Mouse (Mus musculus): ENCODE results near the gene Hoxb6. TPM values are rescaled to one million over a fixed set of nuclear protein-coding genes. Genes with fewer than 3 reads are reported as not detected.

The Hoxb6 gene
- polyA plus RNA-seq, 1 experiment from 2014 or later = not detected

DNA sequence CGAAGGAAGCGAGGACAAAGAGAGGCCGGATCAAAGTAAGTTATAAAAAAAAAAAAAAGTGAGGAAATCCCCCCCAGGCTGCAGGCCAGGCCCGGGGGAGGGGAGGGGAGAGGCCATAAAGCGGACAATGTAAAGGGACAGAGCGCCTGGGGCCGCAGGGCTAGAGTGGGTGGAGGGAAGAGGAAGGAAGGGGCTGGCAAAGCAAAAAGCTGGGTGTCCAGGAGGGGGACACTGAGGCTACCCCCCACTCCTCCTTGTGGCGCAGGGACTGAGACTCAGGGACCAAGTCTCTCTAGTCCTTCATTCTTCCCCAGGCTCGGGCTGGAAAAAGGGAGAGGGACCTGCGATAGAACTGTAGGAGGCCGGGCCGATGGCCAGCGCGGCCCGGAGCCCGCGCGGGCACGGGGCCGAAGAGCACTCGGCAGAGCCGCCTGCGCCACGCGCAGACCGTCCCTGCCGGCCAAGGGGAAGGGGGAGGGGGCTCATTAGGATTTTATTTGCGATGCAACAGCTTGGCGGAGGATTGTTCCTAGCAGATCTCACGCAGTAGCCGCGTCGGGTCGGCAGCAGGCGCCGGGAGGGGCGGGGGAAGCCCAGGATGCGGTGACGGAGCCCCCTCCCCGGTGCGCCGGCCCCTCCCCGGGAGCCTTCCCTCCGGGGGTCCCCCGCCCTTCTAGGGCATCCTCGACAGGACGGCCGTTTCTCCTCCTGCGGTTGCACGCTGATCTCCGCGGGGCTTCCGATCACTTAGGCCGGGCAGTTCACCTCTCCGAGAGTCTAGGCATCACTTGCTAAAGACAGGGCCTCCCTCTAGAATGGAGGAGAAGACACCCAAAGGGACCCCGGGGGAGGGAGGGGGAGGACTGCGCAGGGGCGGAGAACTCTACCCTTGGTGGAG is 20.0 kb upstream of the Hoxb6 start:
- WGBS = under 1% methylated on average over 52 of the region's 58 CpGs
- Histone ChIP-seq H3K9ac (no peak overlapping the region), H3K36me3 (replicated peaks) (no peaks in the 10 kb centered on the region), H3K27ac (no peak overlapping the region), H3K4me3 (replicated peaks) (no peak overlapping the region), H3K9me3 (no peaks in the 10 kb centered on the region), H3K4me1 (peaks cover 7% of the 10 kb centered on the region; the same call in 1 of the 2 replicates), H3K4me2 (no peak overlapping the region), H3K27me3 (peaks cover 97% of the 10 kb centered on the region)
- no peak for ATAC-seq (ENCODE audit: low FRiP score)

DNA sequence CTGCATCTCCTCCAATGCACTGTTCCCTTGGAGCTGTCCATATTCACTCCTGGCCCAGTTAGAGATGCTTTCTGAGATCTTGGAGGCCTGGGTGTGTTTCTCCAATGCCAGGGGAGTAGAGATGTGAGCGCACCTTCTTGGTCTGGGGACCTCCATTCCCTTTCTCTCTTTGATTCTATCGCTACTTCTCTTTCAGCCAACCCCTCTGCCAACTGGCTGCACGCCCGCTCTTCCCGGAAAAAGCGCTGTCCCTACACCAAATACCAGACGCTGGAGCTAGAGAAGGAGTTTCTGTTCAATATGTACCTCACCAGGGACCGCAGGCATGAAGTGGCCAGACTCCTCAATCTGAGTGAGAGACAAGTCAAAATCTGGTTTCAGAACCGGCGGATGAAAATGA is 17.8 kb upstream of the Hoxb6 start:
- Histone ChIP-seq H3K4me3 (replicated peaks) (no peak overlapping the region), H3K27ac (no peak overlapping the region), H3K4me1 (peaks cover 7% of the 10 kb centered on the region; the same call in 1 of the 2 replicates), H3K27me3 (peaks cover 100% of the 10 kb centered on the region), H3K36me3 (replicated peaks) (no peaks in the 10 kb centered on the region), H3K9ac (no peak overlapping the region), H3K4me2 (no peak overlapping the region), H3K9me3 (no peaks in the 10 kb centered on the region)
- no peak for ATAC-seq (ENCODE audit: low FRiP score)
- WGBS = 4% methylated on average over 10 of the region's 10 CpGs

DNA sequence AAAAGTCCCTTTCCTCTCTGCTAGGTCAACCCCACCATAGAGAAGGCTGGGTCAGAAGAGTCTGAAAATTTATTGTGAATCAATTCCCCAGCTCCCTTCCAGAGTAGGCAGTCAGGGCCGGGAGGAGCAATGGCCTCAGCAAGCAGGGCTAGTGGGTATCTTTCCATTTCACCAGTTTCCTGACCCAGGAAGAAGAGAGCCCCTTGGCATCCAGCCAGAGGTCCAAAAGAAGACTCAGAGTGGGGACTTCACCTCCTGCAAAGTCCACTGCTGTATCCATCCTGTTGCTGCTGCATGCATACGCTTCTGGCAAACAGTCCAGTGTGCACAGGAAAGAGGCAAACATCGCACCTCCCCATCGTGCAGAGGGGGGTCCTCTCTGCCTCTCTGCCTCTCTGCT is 16.4 kb upstream of the Hoxb6 start:
- Histone ChIP-seq H3K36me3 (replicated peaks) (no peaks in the 10 kb centered on the region), H3K4me1 (peaks cover 7% of the 10 kb centered on the region; the same call in 1 of the 2 replicates), H3K9ac (no peak overlapping the region), H3K4me2 (no peak overlapping the region), H3K9me3 (no peaks in the 10 kb centered on the region), H3K27me3 (peaks cover 100% of the 10 kb centered on the region), H3K27ac (no peak overlapping the region), H3K4me3 (replicated peaks) (no peak overlapping the region)
- 2% methylated on average over 4 of the region's 4 CpGs for WGBS
- no peak for ATAC-seq (ENCODE audit: low FRiP score)

DNA sequence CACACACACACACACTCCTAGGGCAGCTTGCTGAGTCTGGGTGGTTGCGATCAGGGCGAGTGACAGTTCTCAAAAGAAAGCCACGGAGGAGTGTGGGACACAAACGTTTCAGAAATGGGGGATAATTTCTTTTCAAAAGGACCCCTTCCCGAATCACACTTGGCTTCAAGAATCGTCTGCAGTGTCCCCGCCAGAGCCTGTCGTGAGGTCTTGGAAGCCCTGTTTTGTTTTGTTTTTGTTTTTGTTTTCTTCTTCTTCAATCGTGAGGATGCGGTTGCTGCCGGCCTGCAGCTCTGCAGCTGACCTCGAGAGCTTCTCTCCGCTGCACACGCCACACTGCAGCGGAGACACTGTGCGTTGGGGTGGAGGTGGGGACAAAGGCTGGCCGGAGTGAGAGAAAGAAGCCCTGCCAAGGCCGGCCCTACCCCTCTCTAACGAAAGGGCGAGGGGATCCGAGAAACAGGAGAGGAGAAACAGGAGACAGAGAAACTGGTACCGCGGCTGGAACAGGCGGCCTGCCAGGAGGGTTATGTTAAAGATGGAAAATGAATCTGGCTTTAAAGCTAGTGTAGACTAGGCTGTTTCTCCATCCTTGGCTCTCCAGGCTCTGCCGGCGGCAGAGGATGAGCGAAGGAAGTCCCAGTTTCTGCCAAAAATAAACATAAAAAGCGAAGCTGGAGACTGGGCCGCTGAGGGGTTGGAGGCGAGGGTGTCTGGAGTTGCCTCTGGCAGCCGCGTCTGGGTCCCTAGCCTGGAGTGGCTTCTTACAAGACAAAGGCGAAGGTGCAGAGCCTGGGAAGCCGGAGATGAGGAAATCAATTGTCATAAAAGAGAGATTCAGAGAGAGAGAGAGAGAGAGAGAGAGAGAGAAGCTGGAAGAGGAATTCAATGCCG is 14.9 kb upstream of the Hoxb6 start:
- no peak overlapping the region for H3K9ac ChIP-seq
- no peaks in the 10 kb centered on the region for H3K9me3 ChIP-seq
- H3K27me3 ChIP-seq = peaks cover 99% of the 10 kb centered on the region
- H3K4me1 ChIP-seq = peaks cover under 1% of the 10 kb centered on the region; the same call in 1 of the 2 replicates
- no peak overlapping the region for H3K4me3 ChIP-seq (replicated peaks)
- WGBS = 3% methylated on average over 35 of the region's 35 CpGs
- ATAC-seq (ENCODE audit: low FRiP score) = no peak
- no peak overlapping the region for H3K27ac ChIP-seq
- H3K36me3 ChIP-seq (replicated peaks) = no peaks in the 10 kb centered on the region
- H3K4me2 ChIP-seq = no peak overlapping the region

- H3K9ac ChIP-seq = no peak overlapping the region
- no peak overlapping the region for H3K4me3 ChIP-seq (replicated peaks)
- H3K4me2 ChIP-seq = no peak overlapping the region
- no peak for ATAC-seq (ENCODE audit: low FRiP score)
- H3K27me3 ChIP-seq = peaks cover 99% of the 10 kb centered on the region
- H3K36me3 ChIP-seq (replicated peaks) = no peaks in the 10 kb centered on the region
- no peaks in the 10 kb centered on the region for H3K9me3 ChIP-seq
- whole genome bisulfite sequencing = 14% methylated on average over 13 of the region's 14 CpGs
- H3K27ac ChIP-seq = no peak overlapping the region
- no peaks in the 10 kb centered on the region for H3K4me1 ChIP-seq
These were observed 14.0 kb upstream of the Hoxb6 start for GRCm38 (mm10) chr11:96278324-96278723.

DNA sequence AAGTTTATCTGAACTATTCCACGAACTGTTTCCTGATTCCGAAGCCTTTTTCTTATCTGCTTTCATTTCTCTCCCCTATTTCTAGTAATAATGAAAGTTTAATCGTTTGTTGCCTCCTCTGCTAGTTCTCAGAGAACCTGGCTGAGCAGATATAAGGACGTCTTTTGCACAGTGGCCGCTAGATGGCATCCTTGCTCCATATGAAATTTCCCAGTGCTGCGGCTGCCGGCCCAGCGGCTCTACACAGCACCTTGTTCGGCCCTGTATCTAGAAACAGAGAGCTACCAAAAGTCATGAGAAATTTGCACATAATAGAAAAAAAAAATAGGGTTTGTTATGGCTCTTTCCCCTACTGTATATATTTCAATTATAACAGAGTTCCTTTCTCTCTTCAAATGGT is 13.5 kb upstream of the Hoxb6 start:
- Histone ChIP-seq H3K4me2 (no peak overlapping the region), H3K27me3 (peaks cover 99% of the 10 kb centered on the region), H3K36me3 (replicated peaks) (no peaks in the 10 kb centered on the region), H3K9me3 (no peaks in the 10 kb centered on the region), H3K4me3 (replicated peaks) (no peak overlapping the region), H3K27ac (no peak overlapping the region), H3K9ac (no peak overlapping the region), H3K4me1 (no peaks in the 10 kb centered on the region)
- 1% methylated on average over 9 of the region's 9 CpGs for WGBS
- ATAC-seq (ENCODE audit: low FRiP score) = no peak

- ATAC-seq (ENCODE audit: low FRiP score) = no peak
- Histone ChIP-seq H3K4me2 (no peak overlapping the region), H3K9ac (no peak overlapping the region), H3K36me3 (replicated peaks) (no peaks in the 10 kb centered on the region), H3K27me3 (peaks cover 99% of the 10 kb centered on the region), H3K27ac (no peak overlapping the region), H3K9me3 (no peaks in the 10 kb centered on the region), H3K4me1 (peaks cover 8% of the 10 kb centered on the region; the same call in 1 of the 2 replicates), H3K4me3 (replicated peaks) (no peak overlapping the region)
- 3% methylated on average over 31 of the region's 31 CpGs for WGBS
These were observed 12.6 kb upstream of the Hoxb6 start for GRCm38 (mm10) chr11:96279421-96280233.

- Histone ChIP-seq H3K4me2 (no peak overlapping the region), H3K9me3 (no peaks in the 10 kb centered on the region), H3K27me3 (peaks cover 99% of the 10 kb centered on the region), H3K36me3 (replicated peaks) (no peaks in the 10 kb centered on the region), H3K4me1 (peaks cover 11% of the 10 kb centered on the region; the same call in 1 of the 2 replicates), H3K4me3 (replicated peaks) (no peak overlapping the region), H3K9ac (no peak overlapping the region), H3K27ac (no peak overlapping the region)
- WGBS = 7% methylated on average over 8 of the region's 8 CpGs
- no peak for ATAC-seq (ENCODE audit: low FRiP score)
These were observed 11.6 kb upstream of the Hoxb6 start for GRCm38 (mm10) chr11:96280399-96281378.

DNA sequence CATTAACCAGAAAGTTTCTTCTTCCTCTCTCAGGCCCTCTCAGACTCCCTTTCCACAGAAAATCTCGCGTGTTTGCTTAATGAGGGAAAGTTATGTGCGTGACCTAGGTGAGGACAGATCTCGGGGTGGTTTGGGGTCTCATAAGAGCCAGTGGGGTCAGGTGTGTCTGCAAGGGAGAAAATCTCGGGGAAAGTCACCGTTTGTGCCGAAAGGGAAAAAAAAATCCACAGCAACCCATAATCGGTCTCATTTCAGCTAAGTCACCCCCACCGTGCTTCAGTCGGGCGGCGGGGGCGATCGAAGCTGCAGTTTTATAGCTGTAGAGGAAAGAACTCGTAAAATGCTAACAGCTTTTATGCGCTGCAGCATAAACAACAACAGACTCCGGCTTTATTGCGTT is 10.9 kb upstream of the Hoxb6 start:
- H3K27ac ChIP-seq = no peak overlapping the region
- no peak overlapping the region for H3K4me2 ChIP-seq
- WGBS = 4% methylated on average over 18 of the region's 18 CpGs
- ATAC-seq (ENCODE audit: low FRiP score) = no peak
- H3K27me3 ChIP-seq = peaks cover 99% of the 10 kb centered on the region
- no peaks in the 10 kb centered on the region for H3K9me3 ChIP-seq
- no peak overlapping the region for H3K4me3 ChIP-seq (replicated peaks)
- H3K9ac ChIP-seq = no peak overlapping the region
- H3K36me3 ChIP-seq (replicated peaks) = no peaks in the 10 kb centered on the region
- H3K4me1 ChIP-seq = peaks cover 11% of the 10 kb centered on the region; the same call in 1 of the 2 replicates

GRCm38 (mm10) chr11:96281855-96282570 is 10.3 kb upstream of the Hoxb6 start, which contains the start of gene Hoxb8:
TSS of gene Hoxb8 (plus strand) at chr11:96281905.
- under 1% methylated on average over 27 of the region's 27 CpGs for WGBS
- no peak within 1 kb of the TSS for H3K9ac ChIP-seq
- no peak within 1 kb of the TSS for H3K4me2 ChIP-seq
- no peak within 1 kb of the TSS for H3K4me3 ChIP-seq (replicated peaks)
- H3K27me3 ChIP-seq = peaks cover 99% of the 10 kb centered on the region
- no peaks in the 10 kb centered on the region for H3K36me3 ChIP-seq (replicated peaks)
- H3K4me1 ChIP-seq = peaks cover 14% of the 10 kb centered on the region; the same call in 1 of the 2 replicates
- no peaks in the 10 kb centered on the region for H3K9me3 ChIP-seq
- no peak within 1 kb of the TSS for H3K27ac ChIP-seq
- ATAC-seq (ENCODE audit: low FRiP score) = no peak

Data from forebrain, embryonic 12.5 days (tissue).